Mouse (Mus musculus) liver, adult 2 months (tissue): Measurements from ENCODE around the gene Gm34653.

ENCODE experiments used
- CTCF ChIP-seq: fragments of 200-500 bp; IDR thresholded peaks from 2 replicates; pipeline ENCODE4 v1.5.1; 2011; ENCODE audit warnings: low read depth, low read length, control low read depth
- POLR2A ChIP-seq: fragments of 200-500 bp; IDR thresholded peaks from 2 replicates; pipeline ENCODE4 v1.6.1; 2011; ENCODE audit warnings: low read length, control low read depth; ENCODE audit not compliant: insufficient read depth; ENCODE audit errors: extremely low read depth

DNA sequence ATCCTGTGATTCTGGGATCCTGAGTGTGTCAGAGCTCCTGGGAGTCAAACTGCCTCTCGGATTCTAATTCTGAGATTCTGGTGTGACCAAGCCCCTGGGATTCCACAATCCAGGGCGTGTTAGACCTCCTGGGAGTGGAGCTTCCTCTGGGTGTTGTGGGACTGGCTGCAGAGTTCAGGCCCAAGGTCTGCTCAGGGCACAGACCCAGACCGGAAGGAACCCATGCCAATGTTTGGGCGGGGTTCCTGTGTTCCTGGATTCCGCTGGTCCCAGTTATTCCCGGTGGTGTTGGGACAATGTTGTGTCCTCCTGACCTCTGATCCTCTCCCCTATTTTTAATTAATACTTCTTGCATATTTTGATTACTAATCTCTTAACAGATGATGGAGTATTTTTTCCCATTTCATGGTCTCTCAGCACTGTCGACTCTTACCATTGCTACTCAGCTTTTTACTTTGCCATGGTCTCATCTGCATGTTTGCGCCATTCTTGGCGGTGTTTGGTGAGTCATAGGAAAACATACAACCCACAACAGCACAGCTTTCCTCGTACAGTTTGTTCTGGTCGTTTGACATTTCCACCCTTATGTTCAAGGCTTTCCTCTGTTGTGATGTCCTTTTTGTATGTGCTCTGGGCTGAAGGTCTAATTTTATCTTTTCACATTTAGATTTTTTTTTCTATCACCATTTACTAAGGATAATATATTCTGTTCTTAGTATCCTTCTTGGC lies 10.6 kb downstream of the Gm34653 start:
- no peak for TF ChIP-seq CTCF
- no peak for TF ChIP-seq POLR2A
